ENCODE assay signal across 19 mouse cellular contexts in genomic region chr5:125330191-125330590, GRCm38 (mm10). TPM values are rescaled to one million over a fixed set of nuclear protein-coding genes. Genes with fewer than 3 reads are reported as not detected.
DNase-seq lines count a peak whose midpoint lies in the region; ATAC-seq and TF ChIP-seq lines count a peak whose summit lies in the region.
"Had no signal": no experiment of that assay in that cellular context is flagged by ENCODE, and none has a peak within 500 bp of the region (broad histone marks: within the 10 kb centered on the region; RNA-seq: fewer than 3 reads in every experiment).

No protein-coding gene starts in this region.

- H3K4me2 ChIP-seq in heart, embryonic 14.5 days (ENCODE audit: low read length): no peak overlapping the region
- no peak overlapping the region for H3K4me2 ChIP-seq in liver, embryonic 13.5 days
- H3K4me2 ChIP-seq in liver, embryonic 11.5 days: no peak overlapping the region
- H3K4me2 ChIP-seq in liver, postnatal 0 days (ENCODE audit: low read depth, low read length): peak overlapping the region; percentile 4; the same call in 1 of the 2 replicates
- H3K4me2 ChIP-seq: hindbrain, embryonic 13.5 days; midbrain, embryonic 12.5 days; neural tube, embryonic 12.5 days had no signal

- no peaks in the 10 kb centered on the region for H3K27me3 ChIP-seq in heart, embryonic 14.5 days (ENCODE audit: control insufficient read depth, insufficient read depth, low read length)
- H3K27me3 ChIP-seq in liver, embryonic 13.5 days: no peaks in the 10 kb centered on the region
- H3K27me3 ChIP-seq in liver, embryonic 11.5 days (replicated peaks; ENCODE audit: control insufficient read depth, insufficient read depth, low read length): no peaks in the 10 kb centered on the region
- no peaks in the 10 kb centered on the region for H3K27me3 ChIP-seq in liver, postnatal 0 days (ENCODE audit: insufficient read depth, low read length)
- H3K27me3 ChIP-seq: hindbrain, embryonic 13.5 days; midbrain, embryonic 12.5 days; neural tube, embryonic 12.5 days had no signal

- no peak overlapping the region for H3K4me3 ChIP-seq in gastrocnemius, adult 2 months
- H3K4me3 ChIP-seq in heart, embryonic 14.5 days (ENCODE audit: control insufficient read depth in 1 of 2, insufficient read depth in 1 of 2, low read depth in 1 of 2, low read length in 2 of 2): no peak overlapping the region
- H3K4me3 ChIP-seq in liver, embryonic 13.5 days (replicated peaks): no peak overlapping the region
- H3K4me3 ChIP-seq in liver, embryonic 11.5 days (ENCODE audit: low read depth, low read length): no peak overlapping the region
- H3K4me3 ChIP-seq in liver, postnatal 0 days (ENCODE audit: low read depth, low read length): no peak overlapping the region
- H3K4me3 ChIP-seq: hindbrain, embryonic 13.5 days; midbrain, embryonic 12.5 days; neural tube, embryonic 12.5 days had no signal

- H3K36me3 ChIP-seq in heart, embryonic 14.5 days (ENCODE audit: control insufficient read depth, insufficient read depth, low read length): no peaks in the 10 kb centered on the region
- H3K36me3 ChIP-seq in liver, embryonic 13.5 days: peaks cover 38% of the 10 kb centered on the region
- H3K36me3 ChIP-seq in liver, embryonic 11.5 days (ENCODE audit: control insufficient read depth, insufficient read depth, low read length): peaks cover 10% of the 10 kb centered on the region
- H3K36me3 ChIP-seq in liver, postnatal 0 days (replicated peaks; ENCODE audit: insufficient read depth, low read length): peaks cover 12% of the 10 kb centered on the region; the same call in 1 of the 2 replicates
- H3K36me3 ChIP-seq: hindbrain, embryonic 13.5 days; midbrain, embryonic 12.5 days; neural tube, embryonic 12.5 days had no signal

- TF ChIP-seq EP300 in liver, postnatal 0 days (IDR thresholded peaks at IDR 0.05; ENCODE audit: low read depth): peak; percentile 81

- ATAC-seq in heart, embryonic 14.5 days (ENCODE audit: insufficient number of reproducible peaks, insufficient read depth, low FRiP score, low read depth): no peak
- 0 out of 2 replicates have a peak, but pooled peaks have one; percentile 3 for ATAC-seq in liver, embryonic 13.5 days (ENCODE audit: low read depth)
- ATAC-seq in liver, embryonic 11.5 days (replicated peaks; ENCODE audit: low FRiP score): no peak
- ATAC-seq in liver, postnatal 0 days: peak; percentile 81
- ATAC-seq: forebrain, embryonic 16.5 days; inflammation-experienced regulatory T-cells, adult 6 months had no signal

- H3K4me1 ChIP-seq in heart, embryonic 14.5 days (ENCODE audit: control insufficient read depth in 2 of 2, insufficient read depth in 2 of 2, low read length in 2 of 2): peaks cover 46 to 54% of the 10 kb centered on the region in 2 experiments
- H3K4me1 ChIP-seq in liver, embryonic 13.5 days (replicated peaks): peaks cover 83% of the 10 kb centered on the region
- H3K4me1 ChIP-seq in liver, embryonic 11.5 days (replicated peaks; ENCODE audit: control insufficient read depth, insufficient read depth, low read length): peaks cover 46% of the 10 kb centered on the region
- peaks cover 36% of the 10 kb centered on the region for H3K4me1 ChIP-seq in liver, postnatal 0 days (ENCODE audit: insufficient read depth)
- H3K4me1 ChIP-seq: neural tube, embryonic 12.5 days had no signal

- H3K9me3 ChIP-seq in heart, embryonic 14.5 days (ENCODE audit: control insufficient read depth, low read length): no peaks in the 10 kb centered on the region
- H3K9me3 ChIP-seq in liver, embryonic 13.5 days (replicated peaks): no peaks in the 10 kb centered on the region
- no peaks in the 10 kb centered on the region for H3K9me3 ChIP-seq in liver, embryonic 11.5 days (ENCODE audit: control insufficient read depth, low read length)
- no peaks in the 10 kb centered on the region for H3K9me3 ChIP-seq in liver, postnatal 0 days (ENCODE audit: low read length)
- H3K9me3 ChIP-seq: hindbrain, embryonic 13.5 days; midbrain, embryonic 12.5 days; neural tube, embryonic 12.5 days had no signal

- H3K27ac ChIP-seq in gastrocnemius, adult 2 months: peak overlapping the region; percentile 78
- H3K27ac ChIP-seq in heart, embryonic 14.5 days (replicated peaks in 1 of 2; ENCODE audit: control insufficient read depth in 1 of 2, insufficient read depth in 1 of 2, low read depth in 2 of 2, low read length in 2 of 2): peak overlapping the region; percentile 15 to 72; a peak in 3 of 4 replicates
- H3K27ac ChIP-seq in liver, embryonic 13.5 days: peak overlapping the region; percentile 68
- no peak overlapping the region for H3K27ac ChIP-seq in liver, embryonic 11.5 days (ENCODE audit: low read depth, low read length)
- H3K27ac ChIP-seq in liver, postnatal 0 days (ENCODE audit: low read depth): peak overlapping the region; percentile 93
- H3K27ac ChIP-seq: hindbrain, embryonic 13.5 days; midbrain, embryonic 12.5 days; neural tube, embryonic 12.5 days had no signal

- intact Hi-C loops in gastrocnemius, adult 2 months (cut with DNase I): no loop called here

- no peak overlapping the region for H3K9ac ChIP-seq in heart, embryonic 14.5 days (ENCODE audit: low read length)
- no peak overlapping the region for H3K9ac ChIP-seq in liver, embryonic 13.5 days
- no peak overlapping the region for H3K9ac ChIP-seq in liver, embryonic 11.5 days (ENCODE audit: low read depth, low read length)
- H3K9ac ChIP-seq in liver, postnatal 0 days (replicated peaks): peak overlapping the region; percentile 59
- H3K9ac ChIP-seq: hindbrain, embryonic 13.5 days; midbrain, embryonic 12.5 days; neural tube, embryonic 12.5 days had no signal

- WGBS in heart, embryonic 14.5 days: 70% methylated on average over 9 of the region's 9 CpGs
- WGBS in liver, embryonic 13.5 days (ENCODE audit: insufficient replicate concordance): 76% methylated on average over 9 of the region's 9 CpGs
- WGBS in liver, embryonic 11.5 days: 80% methylated on average over 9 of the region's 9 CpGs
- 71% methylated on average over 9 of the region's 9 CpGs for WGBS in liver, postnatal 0 days (ENCODE audit: insufficient replicate concordance)

- no peak for TF ChIP-seq CTCF in gastrocnemius, adult 2 months (IDR thresholded peaks at IDR 0.05)
- TF ChIP-seq CTCF in liver, postnatal 0 days (IDR thresholded peaks at IDR 0.05; ENCODE audit: low read depth): no peak

- no peak for DNase-seq in gastrocnemius, adult 2 months
- no peak for DNase-seq in gastrocnemius, adult 8-10 months (ENCODE audit: low spot score in 2 of 2)
- DNase-seq in heart, adult 18-20 months: no peak
- no peak for DNase-seq in liver, embryonic 13.5 days
- no peak for DNase-seq in liver, embryonic 11.5 days (ENCODE audit: low spot score)
- DNase-seq in liver, postnatal 0 days: peak; percentile 63
- no peak for DNase-seq in adrenal gland, postnatal 14 days
- DNase-seq: cerebellum, adult 11 months; cerebellum, postnatal 14 days; kidney, adult 8-10 months; layer of hippocampus, postnatal 36 days; thymus, postnatal 36 days had no signal

RNA-seq across cellular contexts. Expression of gene Scarb1, which starts 10.7 kb away (rescaled TPM):
- 10 to 100 TPM; 11.8 to 16.9 TPM for total RNA-seq in gastrocnemius, adult 2 months (2021)
- 10 to 100 TPM; 11.1 to 19.0 (median 13.3) TPM for total RNA-seq in gastrocnemius, adult 8-10 months (2022)
- 59.7 and 61.6 TPM in 2 replicates for polyA plus RNA-seq in heart, embryonic 14.5 days (2014; fragmentation: Nextera tagmentation; extraction: Ambion mirVana)
- total RNA-seq in heart, adult 18-20 months (2021): 10 to 100 TPM; 26.6 to 34.7 TPM
- 66.1 and 76.3 TPM in 2 replicates for polyA plus RNA-seq in liver, embryonic 13.5 days (2015; fragmentation: Nextera tagmentation; extraction: Ambion mirVana)
- polyA plus RNA-seq in liver, embryonic 11.5 days (2014; fragmentation: Nextera tagmentation; extraction: Ambion mirVana): 104 and 108 TPM in 2 replicates
- 105 and 109 TPM in 2 replicates for polyA plus RNA-seq in liver, postnatal 0 days (2015; fragmentation: Nextera tagmentation; extraction: Ambion mirVana)
- 1,757 and 2,166 TPM in 2 replicates for total RNA-seq in adrenal gland, postnatal 14 days (2021)

RNA-seq across cellular contexts. Expression of gene Gm10382, which starts 58.9 kb away (rescaled TPM):
- total RNA-seq in gastrocnemius, adult 2 months (2021): not detected
- total RNA-seq in gastrocnemius, adult 8-10 months (2022): under 1 TPM in 2 of 4 experiments, not detected in 2; 0.31 to 0.34 TPM
- 0.27 and 0.32 TPM in 2 replicates for polyA plus RNA-seq in heart, embryonic 14.5 days (2014; fragmentation: Nextera tagmentation; extraction: Ambion mirVana)
- under 1 TPM in 1 of 2 experiments, not detected in 1; 0.23 TPM for total RNA-seq in heart, adult 18-20 months (2021)
- 0.10 and 0.21 TPM in 2 replicates for polyA plus RNA-seq in liver, embryonic 13.5 days (2015; fragmentation: Nextera tagmentation; extraction: Ambion mirVana)
- 0.18 and 0.34 TPM in 2 replicates for polyA plus RNA-seq in liver, embryonic 11.5 days (2014; fragmentation: Nextera tagmentation; extraction: Ambion mirVana)
- 0.17 and 0.18 TPM in 2 replicates for polyA plus RNA-seq in liver, postnatal 0 days (2015; fragmentation: Nextera tagmentation; extraction: Ambion mirVana)
- total RNA-seq in adrenal gland, postnatal 14 days (2021): 0.26 and 0.49 TPM in 2 replicates
- total RNA-seq: gastrocnemius, postnatal 4 days; layer of hippocampus, postnatal 36 days had no signal

RNA-seq across cellular contexts. Expression of gene Ubc, which starts 59.8 kb away (rescaled TPM):
- 1,000 to 10,000 TPM; 1,479 to 2,293 TPM for total RNA-seq in gastrocnemius, adult 2 months (2021)
- total RNA-seq in gastrocnemius, adult 8-10 months (2022): 1,000 to 10,000 TPM; 1,167 to 1,677 (median 1,560) TPM
- 859 and 861 TPM in 2 replicates for polyA plus RNA-seq in heart, embryonic 14.5 days (2014; fragmentation: Nextera tagmentation; extraction: Ambion mirVana)
- total RNA-seq in heart, adult 18-20 months (2021): 1,000 to 10,000 TPM; 1,625 to 1,638 TPM
- polyA plus RNA-seq in liver, embryonic 13.5 days (2015; fragmentation: Nextera tagmentation; extraction: Ambion mirVana): 517 and 564 TPM in 2 replicates
- polyA plus RNA-seq in liver, embryonic 11.5 days (2014; fragmentation: Nextera tagmentation; extraction: Ambion mirVana): 772 and 827 TPM in 2 replicates
- polyA plus RNA-seq in liver, postnatal 0 days (2015; fragmentation: Nextera tagmentation; extraction: Ambion mirVana): 369 and 531 TPM in 2 replicates
- 1,142 and 1,189 TPM in 2 replicates for total RNA-seq in adrenal gland, postnatal 14 days (2021)

Comparison
In these comparisons a context has a peak if more than half of its experiments do, and no peak if none do; other contexts are left out.
1. ATAC-seq: peak in liver, embryonic 13.5 days (single experiment) and liver, postnatal 0 days (single experiment); none in heart, embryonic 14.5 days (single experiment) and liver, embryonic 11.5 days (single experiment).
2. RNA of gene Scarb1, which starts 10.7 kb away (total RNA-seq): 1,757 to 2,166 TPM in adrenal gland, postnatal 14 days; 26.6 to 34.7 TPM in heart, adult 18-20 months, 11.8 to 16.9 TPM in gastrocnemius, adult 2 months and 11.1 to 19.0 TPM in gastrocnemius, adult 8-10 months; every median in the first group is over 10 times any median in the second.